Mouse (Mus musculus): ENCODE data around the gene Slc4a11.
"Not testable (repeated sequence)": the region's sequence is repeated elsewhere in the genome, so short reads cannot be mapped to it uniquely, and the experiment has no call there.

Slc4a11 gene

DNA sequence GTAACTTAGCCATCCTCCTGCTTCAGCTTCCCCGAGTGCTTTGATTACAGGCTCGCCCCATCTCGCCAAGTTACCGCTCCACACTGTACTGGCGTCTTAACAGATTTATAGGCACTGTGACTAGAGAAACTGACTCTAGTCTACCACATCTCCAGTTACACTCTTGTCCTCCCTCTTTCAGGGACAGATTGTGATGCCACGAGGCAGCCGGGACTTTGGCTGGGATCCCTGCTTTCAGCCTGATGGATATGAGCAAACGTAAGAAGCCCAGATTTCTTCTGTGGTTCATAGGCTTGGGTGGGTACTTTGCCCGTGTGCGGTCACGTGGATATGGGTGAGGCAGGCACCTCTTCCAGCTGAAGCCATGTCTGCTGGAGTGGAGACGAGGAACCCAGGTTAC lies 18.2 kb downstream of the Slc4a11 start:
- DNase-seq (ENCODE audit: low read depth), result no peak

DNA sequence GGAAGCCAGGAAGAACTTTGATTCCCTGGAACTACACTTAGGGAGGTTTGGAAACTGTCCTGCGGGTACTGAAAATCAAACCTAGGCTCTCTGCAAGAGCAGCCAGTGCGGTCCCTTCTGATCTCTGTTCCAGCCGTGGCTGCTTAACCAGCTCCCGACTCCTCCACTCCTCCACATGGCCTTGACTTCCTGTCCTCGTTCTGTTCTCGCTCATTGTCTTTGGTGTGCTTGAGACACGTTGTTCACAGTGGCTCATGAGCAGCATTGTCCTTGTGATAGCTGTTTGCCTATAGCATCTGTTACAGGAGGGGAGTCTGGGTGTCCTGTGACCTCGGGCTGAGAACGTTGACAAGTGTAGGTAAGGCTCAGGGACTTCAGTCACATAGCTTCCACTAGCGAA lies 20.1 kb downstream of the Slc4a11 start:
- no peak for DNase-seq (ENCODE audit: low read depth)

DNA sequence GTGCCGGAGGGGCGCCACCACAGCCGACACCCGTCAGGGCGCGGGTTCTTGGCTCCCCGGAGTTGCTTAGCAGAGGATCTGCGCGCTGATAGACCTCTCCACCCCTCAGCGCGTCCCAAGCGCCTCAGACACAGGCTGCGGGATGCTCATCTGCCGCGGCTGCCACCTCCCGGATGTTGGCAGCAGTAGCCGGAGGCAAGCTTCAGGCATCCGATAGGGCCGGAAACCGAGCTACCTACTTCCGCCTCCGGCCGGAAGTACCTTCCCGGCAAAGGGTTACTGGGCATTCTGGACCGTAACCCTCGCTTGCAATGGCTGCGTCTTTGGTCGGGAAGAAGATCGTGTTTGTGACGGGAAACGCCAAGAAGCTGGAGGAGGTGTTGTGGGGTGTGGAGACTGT lies 29.8 kb downstream of the Slc4a11 start, which contains the start of gene Itpa:
Gene Itpa (plus strand): TSS at position 52 of the 400 bp plus-strand sequence.
- peak; percentile 80 for DNase-seq (ENCODE audit: low read depth)

DNA sequence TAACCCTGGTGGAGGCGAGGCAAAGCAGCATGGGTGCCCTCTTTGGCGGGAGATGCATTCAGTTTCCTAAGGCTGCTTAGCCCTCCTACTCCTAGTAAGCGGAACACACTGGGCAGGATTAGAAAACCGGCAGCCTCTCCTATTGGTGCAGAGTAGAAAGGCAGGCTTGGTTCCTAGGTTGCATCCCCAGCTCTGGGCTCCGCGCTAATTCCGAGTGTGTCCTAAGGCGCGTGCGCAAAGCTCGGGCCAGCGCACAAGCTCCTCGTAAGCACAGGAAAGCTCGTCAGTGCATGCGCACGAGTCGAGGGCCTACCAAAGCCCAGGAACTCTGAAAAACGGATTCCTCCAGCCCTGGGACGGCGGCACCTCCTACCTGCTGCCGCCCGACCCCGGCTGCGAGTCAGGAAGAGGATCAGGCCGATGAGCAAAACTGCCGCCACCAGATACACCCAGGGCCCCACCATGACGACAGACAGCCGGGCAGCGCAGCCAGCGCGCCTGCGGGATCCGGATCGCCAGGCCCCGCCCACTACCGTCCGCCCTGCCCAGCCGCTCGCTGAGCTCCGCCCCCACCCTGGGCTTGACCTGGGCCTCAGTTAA lies 33.1 kb downstream of the Slc4a11 start, which contains the start of gene Ddrgk1:
Gene Ddrgk1 (minus strand): TSS at position 558 of the 600 bp plus-strand sequence.
- peak; percentile 91 for DNase-seq (ENCODE audit: low read depth)

DNA sequence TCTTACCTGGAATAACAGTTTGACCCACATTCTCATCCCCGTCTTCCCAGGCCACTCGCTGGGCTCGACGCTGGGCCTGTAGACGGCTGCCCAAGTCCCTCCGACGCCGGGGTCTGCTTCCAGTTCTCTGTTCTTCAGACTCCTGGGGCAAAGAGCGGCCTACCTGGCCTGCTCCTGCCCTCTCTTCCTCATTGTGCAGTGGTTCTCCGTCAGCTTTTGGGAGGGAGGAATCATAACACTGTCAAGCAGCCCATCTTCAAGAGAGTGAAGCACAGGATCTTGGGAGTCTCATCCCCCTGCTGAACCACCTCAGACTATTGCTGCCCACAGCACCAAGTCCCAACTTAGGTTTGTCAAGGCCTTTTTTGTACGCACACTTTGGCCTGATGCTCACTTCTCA lies 34.0 kb downstream of the Slc4a11 start:
- DNase-seq (ENCODE audit: low read depth), result no peak

DNA sequence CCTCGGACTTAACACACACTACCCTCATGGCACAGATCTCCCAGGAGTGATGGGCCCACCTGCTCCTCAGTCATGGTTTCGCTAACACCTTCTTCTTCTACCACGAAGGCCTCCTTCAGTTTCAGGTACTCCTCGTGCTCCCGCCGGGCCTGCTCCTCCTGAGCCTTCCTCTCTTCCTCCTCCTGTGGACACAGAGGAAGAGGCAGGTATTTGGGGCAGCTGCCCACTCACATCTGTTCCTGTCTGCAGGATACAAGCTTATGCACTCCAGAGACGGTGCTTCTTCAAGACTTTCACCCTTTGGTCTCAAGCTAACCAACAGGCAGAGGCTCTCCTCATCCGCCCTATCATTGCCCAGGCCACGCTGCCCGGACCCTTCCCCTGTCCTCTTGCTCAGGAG lies 38.8 kb downstream of the Slc4a11 start:
- DNase-seq (ENCODE audit: low read depth), result no peak

DNA sequence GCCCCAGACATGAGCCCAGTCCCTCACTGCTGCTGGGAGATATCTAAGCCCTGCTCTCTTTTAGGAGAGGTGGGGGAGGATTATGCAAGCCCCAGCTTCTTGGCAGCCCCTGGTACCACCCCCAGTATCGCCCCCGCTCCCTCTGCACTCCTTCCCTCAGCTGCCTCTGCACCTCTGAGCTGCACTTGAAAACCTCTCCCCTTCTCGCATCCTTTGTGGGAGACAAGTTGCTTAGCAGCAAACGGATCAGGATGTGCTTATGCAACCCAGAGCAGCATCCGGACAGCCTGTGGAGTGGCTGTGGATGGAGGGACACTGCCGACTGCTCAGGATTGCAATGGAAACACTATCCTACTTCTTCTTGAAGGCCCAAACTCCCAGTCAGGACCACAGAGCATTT lies 39.8 kb downstream of the Slc4a11 start:
- DNase-seq (ENCODE audit: low read depth), result no peak

DNA sequence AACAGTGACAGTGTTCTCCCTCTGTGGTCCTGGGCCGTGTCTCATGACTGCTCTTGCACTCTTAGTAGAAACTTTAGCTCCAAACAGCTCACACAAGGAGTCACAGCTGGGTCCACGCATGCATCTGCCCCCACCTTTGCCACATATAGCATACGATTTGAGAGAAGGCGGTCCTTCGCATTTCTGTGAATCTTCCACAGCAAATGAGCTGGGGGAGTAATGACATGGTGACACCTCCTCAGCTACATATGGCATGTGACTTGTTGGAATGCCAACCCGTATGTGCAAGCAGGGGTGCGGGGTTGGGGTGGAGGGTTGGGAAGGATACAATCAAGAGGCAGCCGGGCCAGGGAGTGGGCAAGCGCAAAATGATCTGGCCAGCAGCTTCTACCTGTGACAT lies 40.8 kb downstream of the Slc4a11 start:
- no peak for DNase-seq (ENCODE audit: low read depth)

DNA sequence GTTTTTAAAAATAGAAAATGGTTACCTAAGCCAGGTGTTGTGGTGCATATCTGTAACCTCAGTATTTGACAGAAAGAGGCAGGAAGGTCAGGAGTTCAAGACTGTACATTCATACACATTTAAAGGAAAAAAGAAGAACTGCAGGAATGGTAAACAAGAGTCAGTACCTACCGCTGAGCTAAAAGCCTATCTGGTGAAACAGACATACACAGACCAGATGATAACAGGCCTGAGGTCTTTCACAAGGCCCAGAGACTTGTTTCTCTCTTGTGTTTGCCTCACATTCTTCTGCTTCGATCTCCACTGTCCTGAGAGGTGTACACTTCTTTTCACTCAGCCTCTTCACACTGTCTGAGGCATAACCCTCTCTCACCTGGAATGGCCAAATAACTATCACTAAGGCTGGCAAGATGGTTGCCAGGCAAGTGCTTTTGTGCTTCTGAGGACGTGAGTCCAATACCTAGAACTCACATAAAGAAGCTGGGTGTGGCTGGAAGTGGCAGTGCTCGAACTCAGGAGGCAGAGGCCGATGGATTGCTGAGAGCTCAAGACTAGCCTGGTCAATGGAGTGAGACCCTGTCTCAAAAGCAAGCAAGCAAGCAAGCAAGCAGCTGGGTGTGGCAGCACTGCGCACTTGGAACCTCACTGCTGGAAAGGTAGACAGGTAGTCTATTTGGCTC lies 41.5 kb downstream of the Slc4a11 start:
- peak; percentile 58 for DNase-seq (ENCODE audit: low read depth)

DNA sequence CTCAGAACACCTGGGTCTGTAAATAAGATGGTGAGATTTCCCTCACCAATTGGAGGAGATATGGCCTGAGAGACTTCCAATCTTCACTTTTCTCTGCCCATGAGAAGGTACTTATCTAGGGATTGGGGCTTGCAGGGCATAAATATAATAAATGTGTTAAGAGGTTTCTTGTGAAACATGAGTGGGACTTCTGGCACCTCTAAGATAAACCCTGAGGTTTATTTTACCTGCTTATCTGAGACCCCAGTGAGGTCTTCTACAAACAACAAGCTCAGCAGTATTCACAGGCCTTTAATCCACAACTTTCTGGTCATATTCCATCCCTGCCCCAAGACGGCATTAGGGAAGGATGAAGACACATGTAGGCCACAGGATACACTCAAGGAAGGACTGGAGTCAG lies 43.6 kb downstream of the Slc4a11 start:
- no peak for DNase-seq (ENCODE audit: low read depth)

DNA sequence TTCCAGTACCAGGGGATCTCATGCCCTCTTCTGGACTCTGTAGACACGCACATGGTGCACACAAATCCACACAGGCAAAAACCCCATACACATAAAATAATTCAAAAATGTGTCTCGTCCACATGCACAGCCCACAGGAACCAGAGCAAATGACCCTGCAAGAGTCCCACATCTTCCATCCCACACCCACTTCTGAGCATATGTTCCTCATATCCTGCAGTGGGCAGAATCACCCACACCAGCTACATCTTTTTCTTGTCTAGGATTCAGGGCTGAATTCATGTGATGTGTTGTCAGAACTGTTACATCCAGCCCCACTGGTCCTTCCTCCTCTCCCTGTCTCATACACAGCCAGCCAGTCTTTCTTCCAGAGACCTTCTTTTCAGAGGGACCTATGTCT lies 44.0 kb downstream of the Slc4a11 start:
- no peak for DNase-seq (ENCODE audit: low read depth)

DNA sequence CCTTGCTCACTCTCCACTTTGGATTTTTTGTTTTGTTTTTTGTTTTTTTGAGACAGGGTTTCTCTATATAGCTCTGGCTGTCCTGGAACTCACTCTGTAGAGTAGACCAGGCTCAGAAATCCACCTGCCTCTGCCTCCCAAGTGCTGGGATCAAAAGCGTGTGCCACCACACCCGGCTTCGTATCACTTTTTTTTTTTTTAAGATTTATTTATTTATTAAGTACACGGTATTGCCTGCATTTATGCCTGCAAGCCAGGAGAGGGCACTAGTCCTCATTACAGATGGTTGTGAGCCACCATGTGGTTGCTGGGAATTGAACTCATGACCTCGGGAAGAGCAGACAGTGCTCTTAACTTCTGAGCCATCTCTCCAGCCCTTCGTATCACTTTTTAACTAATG lies 48.3 kb downstream of the Slc4a11 start:
- not testable (repeated sequence) for DNase-seq (ENCODE audit: low read depth)

DNA sequence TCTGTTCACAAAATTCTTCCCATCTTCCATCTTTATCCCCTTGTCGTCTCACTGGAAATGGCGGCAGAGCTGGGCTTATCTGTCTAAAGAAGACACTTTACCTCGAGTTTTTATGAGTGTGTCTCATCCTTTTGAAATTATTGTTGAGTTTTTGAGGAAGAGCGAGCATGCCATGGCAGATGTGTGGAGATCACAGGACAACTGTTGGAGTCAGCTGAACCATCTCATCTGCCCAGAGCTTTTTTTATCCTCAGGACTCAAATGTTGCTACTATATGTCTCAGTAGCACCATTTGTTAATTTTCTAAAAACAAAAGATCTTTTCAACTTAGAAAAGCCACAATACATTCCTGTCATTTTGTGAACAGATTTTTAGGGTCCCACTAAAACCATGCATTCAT lies 52.1 kb downstream of the Slc4a11 start:
- no peak for DNase-seq (ENCODE audit: low read depth)

DNA sequence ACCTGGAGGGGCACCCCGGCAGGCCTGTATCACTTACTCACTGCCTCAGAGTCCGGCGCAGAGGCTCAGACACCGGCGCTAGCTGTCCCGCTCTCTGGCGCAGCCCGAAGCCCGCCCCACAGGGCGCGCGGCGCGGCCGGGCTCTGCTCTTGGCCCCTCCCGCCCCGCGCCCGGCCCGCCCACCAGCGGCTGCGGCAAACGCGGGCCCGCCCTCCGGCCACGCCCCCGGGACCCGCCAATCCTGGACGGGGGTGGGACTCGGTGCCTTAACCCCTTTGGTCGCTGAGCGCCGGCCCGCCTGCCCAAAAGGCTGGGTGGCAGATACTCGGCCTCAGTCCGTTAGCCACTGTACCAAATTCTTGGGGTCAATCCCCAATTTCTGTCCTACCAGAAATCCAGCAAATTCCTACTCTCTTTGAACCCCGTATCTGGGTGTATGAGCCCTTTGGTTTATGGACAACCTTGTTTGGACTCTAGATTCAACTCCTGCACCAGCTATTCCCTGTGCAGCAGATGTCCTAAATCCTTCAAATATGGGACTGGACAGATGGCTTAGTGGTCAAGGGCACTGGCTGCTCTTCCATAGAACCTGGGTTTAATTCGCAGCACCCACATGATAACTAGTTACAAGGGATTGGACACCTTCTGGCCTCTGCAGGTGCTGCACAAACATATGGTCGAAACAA lies 54.5 kb downstream of the Slc4a11 start, which contains the start of gene Lzts3:
Gene Lzts3 (minus strand): TSS at position 120 of the 686 bp plus-strand sequence.
- peak; percentile 81 for DNase-seq (ENCODE audit: low read depth)

DNA sequence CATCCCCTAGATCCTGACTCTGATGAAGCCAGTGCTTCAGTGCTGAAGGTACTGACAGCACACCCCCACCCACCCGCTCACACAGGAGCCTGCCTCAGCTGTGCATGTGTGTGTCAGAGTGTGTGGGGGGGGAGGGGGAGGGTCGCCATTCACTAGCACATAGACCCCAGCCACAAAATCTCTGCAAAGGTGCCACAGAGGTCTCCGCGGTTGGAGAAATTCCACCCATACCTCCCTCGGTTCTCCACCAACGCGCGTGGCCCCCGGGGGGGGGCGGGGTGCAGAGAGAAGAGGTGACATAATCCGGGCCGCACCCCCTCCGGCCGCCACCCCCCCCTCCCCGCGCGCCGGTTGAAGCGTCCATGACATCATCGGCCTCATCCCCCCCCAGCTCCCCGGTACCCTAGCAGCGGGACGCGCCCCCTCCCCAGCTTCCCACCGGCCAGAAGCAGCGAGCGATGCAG lies 55.1 kb downstream of the Slc4a11 start:
- DNase-seq (ENCODE audit: low read depth), result no peak

DNA sequence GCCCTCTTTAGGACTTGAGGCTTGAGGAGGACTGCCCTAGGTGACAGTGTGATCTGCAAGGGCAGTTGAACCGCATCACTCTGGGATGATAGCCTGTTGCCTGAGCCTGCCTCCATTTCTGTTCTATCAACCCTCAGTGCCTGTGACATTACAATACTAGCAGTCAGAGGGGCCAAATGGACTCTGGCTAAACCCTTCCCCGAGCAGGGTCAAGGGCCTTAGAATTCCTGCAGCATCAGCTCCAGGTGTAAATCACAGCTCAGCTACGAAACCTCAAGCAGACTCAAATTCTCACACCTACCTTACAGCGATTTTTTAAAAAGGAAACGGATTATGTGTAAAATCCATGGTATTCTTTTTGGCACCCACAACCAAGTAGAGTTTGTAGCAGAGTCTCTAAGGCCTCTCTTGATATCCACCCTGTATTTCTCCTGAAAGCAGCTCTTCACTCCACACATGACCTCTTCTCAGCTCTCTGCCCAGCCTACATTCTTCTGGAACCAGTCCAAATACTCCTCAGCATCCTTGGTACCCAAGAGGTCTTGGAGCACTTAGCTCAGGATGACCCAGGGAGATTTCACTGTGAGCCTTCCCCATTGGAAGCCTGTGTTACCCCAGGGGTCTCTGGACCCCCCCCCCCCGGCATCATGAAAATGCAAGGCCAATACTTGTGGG lies 55.8 kb downstream of the Slc4a11 start:
- DNase-seq (ENCODE audit: low read depth), result no peak

DNA sequence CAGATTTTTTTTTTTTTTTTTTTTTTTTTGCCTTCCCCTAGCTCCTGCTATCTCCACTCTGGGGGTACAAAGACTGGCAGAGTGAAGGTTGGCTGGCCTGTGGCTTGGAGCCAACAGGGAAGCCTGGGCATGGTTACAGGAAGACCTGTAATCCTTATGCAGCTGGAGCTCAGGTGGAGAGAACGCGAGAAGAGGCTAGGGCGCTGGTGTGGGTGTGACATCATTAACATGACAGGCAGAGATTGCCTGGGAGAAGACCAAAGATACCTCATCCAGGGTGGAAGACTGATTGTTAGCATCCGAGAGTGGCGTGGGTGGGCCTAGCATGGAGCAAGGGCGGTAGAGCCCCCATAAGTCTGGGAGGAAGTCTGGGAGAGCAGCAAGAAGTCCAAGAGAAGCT lies 58.0 kb downstream of the Slc4a11 start:
- no peak for DNase-seq (ENCODE audit: low read depth)

DNA sequence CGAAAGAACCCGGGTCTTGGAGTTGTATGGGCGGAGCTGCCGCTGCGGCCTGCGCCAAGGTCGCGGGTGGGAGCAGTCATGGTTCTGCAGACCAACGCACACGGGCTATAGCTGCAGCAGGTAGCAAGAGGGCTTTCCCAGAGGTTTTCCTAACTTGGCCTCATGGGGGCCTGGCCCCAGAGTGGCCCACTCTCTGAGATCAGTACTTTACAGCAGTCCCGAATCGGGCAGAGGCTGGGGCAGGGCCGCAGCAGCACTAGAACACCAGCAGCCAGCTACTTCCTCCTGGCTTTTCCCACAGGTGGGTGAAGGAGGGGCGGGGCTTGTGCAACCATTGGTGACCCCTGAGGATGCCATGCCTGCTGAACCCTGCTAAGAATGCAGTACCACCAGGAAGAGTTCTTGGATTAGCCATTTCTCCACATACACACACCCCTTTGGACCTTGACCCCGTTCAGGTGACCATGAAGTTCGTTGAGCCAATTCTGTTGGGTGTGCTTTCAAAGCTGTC lies 59.2 kb downstream of the Slc4a11 start:
- no peak for DNase-seq (ENCODE audit: low read depth)

DNA sequence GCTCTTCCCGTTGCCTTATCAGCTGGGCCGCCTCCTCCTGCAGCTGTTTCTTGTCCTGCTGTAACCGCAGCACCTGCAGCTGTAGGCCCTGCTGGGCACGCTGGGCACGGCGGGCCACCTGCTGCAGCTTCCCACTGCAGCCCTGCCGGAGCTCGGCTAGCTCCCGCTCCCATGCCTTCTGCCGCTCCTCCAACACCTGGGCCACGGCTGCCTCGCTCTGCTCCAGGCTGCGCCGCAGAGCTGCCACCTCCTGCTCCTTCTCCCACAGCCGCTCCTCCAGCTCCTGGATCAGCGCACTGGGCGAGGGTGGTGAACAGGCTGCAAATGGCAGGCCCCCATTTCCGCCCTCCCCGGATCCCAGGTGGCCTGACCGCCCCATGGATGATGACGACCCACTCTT lies 61.5 kb downstream of the Slc4a11 start:
- peak; percentile 32 for DNase-seq (ENCODE audit: low read depth)

DNA sequence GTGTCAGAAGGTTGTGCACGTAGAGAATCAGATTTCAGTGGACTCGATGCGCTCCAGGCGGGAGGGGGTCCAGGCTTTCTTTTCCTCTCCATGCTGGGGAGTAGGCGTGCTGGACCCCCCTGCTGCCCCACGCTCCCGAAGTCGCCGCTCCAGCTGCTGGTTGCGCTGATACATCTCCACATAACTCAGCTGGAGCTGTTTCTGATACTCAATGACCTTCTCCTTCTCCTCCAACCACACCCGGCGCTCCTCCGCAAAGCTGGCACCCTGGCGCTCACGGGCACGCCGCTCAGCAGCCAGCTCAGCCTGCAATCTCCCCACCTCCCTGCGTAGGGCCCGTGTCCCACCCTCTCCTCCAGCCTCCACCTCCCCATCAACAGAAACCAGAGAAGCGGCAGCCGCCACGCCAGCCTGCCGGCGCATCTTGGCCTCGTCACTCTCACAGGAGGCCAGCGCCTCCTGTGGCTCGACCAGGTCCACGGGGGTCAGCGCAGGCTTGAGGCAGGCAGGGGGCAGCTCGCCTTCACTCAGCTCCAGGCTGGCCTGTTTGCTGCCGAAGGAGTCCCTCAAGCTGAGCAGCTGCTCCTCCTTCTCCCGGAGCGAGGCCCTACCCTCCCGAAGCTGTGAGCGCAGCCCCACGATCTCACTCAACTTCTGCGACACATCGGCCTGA lies 62.4 kb downstream of the Slc4a11 start:
- no peak for DNase-seq (ENCODE audit: low read depth)

Data from c-Kit-positive CD71-positive TER-119-negative erythroid progenitor cells, embryonic 14.5 days (primary cell).